Mouse (Mus musculus) spleen, postnatal 14 days (tissue): ENCODE data around the gene Cpne1.

Experiments
- DNase-seq, 2 experiments: peaks; one replicate each; pipeline ENCODE4 v3.0.0; 2021 to 2022; ENCODE audit warnings: low spot score in 2 of 2

Cpne1 gene

GRCm38 (mm10) chr2:156079674-156080073 lies 32.1 kb downstream of the Cpne1 start:
- no peak for DNase-seq

- no peak for DNase-seq
These were observed 32.6 kb downstream of the Cpne1 start for GRCm38 (mm10) chr2:156079183-156079560.

- no peak for DNase-seq
These were observed 33.2 kb downstream of the Cpne1 start for GRCm38 (mm10) chr2:156078421-156079182.

GRCm38 (mm10) chr2:156077461-156077860 lies 34.3 kb downstream of the Cpne1 start:
- DNase-seq = no peak

GRCm38 (mm10) chr2:156073725-156074124 lies 38.0 kb downstream of the Cpne1 start:
- DNase-seq = no peak

GRCm38 (mm10) chr2:156071236-156071635 lies 40.5 kb downstream of the Cpne1 start:
- DNase-seq = no peak

GRCm38 (mm10) chr2:156067916-156068315 lies 43.8 kb downstream of the Cpne1 start:
- no peak for DNase-seq

- DNase-seq = no peak
These were observed 45.6 kb downstream of the Cpne1 start for GRCm38 (mm10) chr2:156066126-156066525.

GRCm38 (mm10) chr2:156065099-156066041 lies 46.4 kb downstream of the Cpne1 start, which contains the start of gene Spag4:
Gene Spag4, plus strand, starts transcription at chr2:156065175.
- peak; percentile 52 to 61 for DNase-seq

GRCm38 (mm10) chr2:156052816-156053215 lies 58.9 kb downstream of the Cpne1 start, which contains the start of gene Fer1l4:
Gene Fer1l4, minus strand, starts transcription at chr2:156052947.
- DNase-seq = no peak

GRCm38 (mm10) chr2:156047929-156048328 lies 63.8 kb downstream of the Cpne1 start:
- no peak for DNase-seq

- no peak for DNase-seq
These were observed 68.9 kb downstream of the Cpne1 start for GRCm38 (mm10) chr2:156042903-156043302.

- no peak for DNase-seq
These were observed 72.4 kb downstream of the Cpne1 start for GRCm38 (mm10) chr2:156039390-156039789.

- DNase-seq = no peak
These were observed 86.3 kb downstream of the Cpne1 start for GRCm38 (mm10) chr2:156025482-156025881.
